Mouse (Mus musculus) midbrain, postnatal 0 days (tissue): ENCODE measurements around the gene Phc2. TPM values are rescaled to one million over a fixed set of nuclear protein-coding genes. Genes with fewer than 3 reads are reported as not detected.

Source experiments
- ATAC-seq: fragments of 200-750 bp; cut with Nextera tagmentation; 2 replicates; pipeline ENCODE4 v1.8.0; 2017; ENCODE audit warnings: moderate number of reproducible peaks, mild to moderate bottlenecking, moderate TSS enrichment, moderate library complexity; ENCODE audit not compliant: low FRiP score
- DNase-seq: peaks from one replicate; pipeline ENCODE4 v3.0.0-alpha.2; 2015; ENCODE audit warnings: low spot score
- H3K27ac ChIP-seq: fragments of 300-500 bp; sonication (generic); 2 replicates; pipeline ENCODE4 v1.5.1; 2014; ENCODE audit warnings: low read depth, mild to moderate bottlenecking, low read length, mixed read lengths
- H3K27me3 ChIP-seq: fragments of 300-500 bp; sonication (generic); 2 replicates; pipeline ENCODE4 v1.6.1; 2014; ENCODE audit warnings: low read length, control low read depth, mixed read lengths; ENCODE audit not compliant: insufficient read depth
- H3K36me3 ChIP-seq: fragments of 300-500 bp; sonication (generic); 2 replicates; pipeline ENCODE4 v1.6.1; 2014; ENCODE audit warnings: low read length, control low read depth, mixed read lengths; ENCODE audit not compliant: insufficient read depth
- H3K4me1 ChIP-seq: fragments of 300-500 bp; sonication (generic); 2 replicates; pipeline ENCODE4 v1.6.1; 2014; ENCODE audit warnings: mild to moderate bottlenecking, control low read depth, antibody characterized with exemption, low read length, mixed read lengths; ENCODE audit not compliant: insufficient read depth
- H3K4me2 ChIP-seq: fragments of 300-500 bp; sonication (generic); 2 replicates; pipeline ENCODE4 v1.6.1; 2014; ENCODE audit warnings: low read depth, mild to moderate bottlenecking, low read length, mixed read lengths; ENCODE audit not compliant: poor library complexity, severe bottlenecking
- H3K4me3 ChIP-seq: fragments of 300-500 bp; sonication (generic); 2 replicates; pipeline ENCODE4 v1.5.1; 2014; ENCODE audit warnings: low read depth, mild to moderate bottlenecking, low read length, moderate library complexity
- H3K9ac ChIP-seq: fragments of 300-500 bp; sonication (generic); replicated peaks from 2 replicates; pipeline ENCODE4 v1.6.1; 2014; ENCODE audit warnings: mild to moderate bottlenecking, low read length, moderate library complexity, mixed read lengths; ENCODE audit not compliant: poor library complexity, severe bottlenecking
- H3K9me3 ChIP-seq: fragments of 300-500 bp; sonication (generic); 2 replicates; pipeline ENCODE4 v1.6.1; 2016; ENCODE audit warnings: low read length, control low read depth
- CTCF ChIP-seq: IDR thresholded peaks from 2 replicates; pipeline ENCODE4 v1.5.1; 2016; ENCODE audit warnings: antibody characterized with exemption, mild to moderate bottlenecking
- WGBS: fragments of 180-500 bp; shearing (Covaris S2); extraction: QIAGEN DNeasy Blood & Tissue Kit; methylation state at CpG from one replicate; pipeline ENCODE4 v1.1.7; 2014; 5-methylcytosine and 5-hydroxymethylcytosine counted together
- polyA plus RNA-seq: library from polyadenylated mRNA; unstranded; fragments of >200 nt; fragmentation: Nextera tagmentation; extraction: Ambion mirVana; gene quantifications from 2 replicates; pipeline ENCODE4 v1.2.1, GENCODE M21; 2015
- total RNA-seq: library from RNA; depleted of rRNA; stranded (reverse); fragments of >200 nt; gene quantifications from 2 replicates; pipeline ENCODE4 v1.2.3, GENCODE M21; 2014

Phc2 gene
- total and polyA plus RNA-seq, 2 experiments from 2014 or later, result 34.8 to 64.3 TPM

GRCm38 (mm10) chr4:128683706-128684105 lies 29.2 kb downstream of the Phc2 start:
- Histone ChIP-seq H3K9ac (no peak overlapping the region), H3K4me3 (no peak overlapping the region), H3K4me1 (peaks cover 3% of the 10 kb centered on the region), H3K36me3 (no peaks in the 10 kb centered on the region), H3K9me3 (no peaks in the 10 kb centered on the region), H3K27ac (no peak overlapping the region), H3K27me3 (no peaks in the 10 kb centered on the region), H3K4me2 (no peak overlapping the region)
- ATAC-seq (no peak), DNase-seq (no peak)
- 40% methylated on average over 3 of the region's 3 CpGs for WGBS
- TF ChIP-seq CTCF, result no peak

- H3K36me3 ChIP-seq, result no peaks in the 10 kb centered on the region
- H3K4me3 ChIP-seq, result no peak overlapping the region
- no peak overlapping the region for H3K4me2 ChIP-seq
- peaks cover 3% of the 10 kb centered on the region for H3K4me1 ChIP-seq
- H3K27ac ChIP-seq, result no peak overlapping the region
- H3K9ac ChIP-seq, result no peak overlapping the region
- no peaks in the 10 kb centered on the region for H3K9me3 ChIP-seq
- no peak for ATAC-seq
- TF ChIP-seq CTCF, result no peak
- no peaks in the 10 kb centered on the region for H3K27me3 ChIP-seq
- WGBS, result 71% methylated on average over 11 of the region's 11 CpGs
- DNase-seq, result no peak
These were observed 29.6 kb downstream of the Phc2 start for GRCm38 (mm10) chr4:128684108-128684507.

- peak overlapping the region; percentile 40 for H3K4me2 ChIP-seq
- peak; percentile 84 for DNase-seq
- H3K4me3 ChIP-seq, result peak overlapping the region; percentile 19; the same call in 1 of the 2 replicates
- peaks cover 9% of the 10 kb centered on the region for H3K4me1 ChIP-seq
- TF ChIP-seq CTCF, result no peak
- WGBS, result 46% methylated on average over 6 of the region's 6 CpGs
- H3K36me3 ChIP-seq, result no peaks in the 10 kb centered on the region
- H3K27me3 ChIP-seq, result no peaks in the 10 kb centered on the region
- no peak overlapping the region; the same call in 1 of the 2 replicates for H3K9ac ChIP-seq
- H3K27ac ChIP-seq, result peak overlapping the region; percentile 70
- H3K9me3 ChIP-seq, result no peaks in the 10 kb centered on the region
- ATAC-seq, result peak; percentile 65
These were observed 34.0 kb downstream of the Phc2 start for GRCm38 (mm10) chr4:128688513-128688913.

GRCm38 (mm10) chr4:128688976-128689375 lies 34.5 kb downstream of the Phc2 start:
- Histone ChIP-seq H3K4me1 (peaks cover 10% of the 10 kb centered on the region; the same call in 1 of the 2 replicates), H3K4me2 (peak overlapping the region; percentile 40)
- TF ChIP-seq CTCF, result no peak

GRCm38 (mm10) chr4:128689739-128690304 lies 35.3 kb downstream of the Phc2 start:
- 70% methylated on average over 6 of the region's 6 CpGs for WGBS
- TF ChIP-seq CTCF, result no peak
- no peaks in the 10 kb centered on the region for H3K36me3 ChIP-seq
- H3K4me3 ChIP-seq, result no peak overlapping the region
- no peaks in the 10 kb centered on the region for H3K27me3 ChIP-seq
- H3K9me3 ChIP-seq, result no peaks in the 10 kb centered on the region
- H3K4me2 ChIP-seq, result peak overlapping the region; percentile 40
- peaks cover 10% of the 10 kb centered on the region; the same call in 1 of the 2 replicates for H3K4me1 ChIP-seq
- ATAC-seq (no peak), DNase-seq (no peak)
- H3K9ac ChIP-seq, result no peak overlapping the region
- 0 out of 2 replicates have a peak overlapping the region, but pooled peaks have one; percentile 70 for H3K27ac ChIP-seq

More at GRCm38 (mm10) chr4:128688976-128689375, 34.5 kb downstream of the Phc2 start:
- Histone ChIP-seq H3K4me3 (peak overlapping the region; percentile 19; the same call in 1 of the 2 replicates), H3K36me3 (no peaks in the 10 kb centered on the region), H3K9me3 (no peaks in the 10 kb centered on the region), H3K9ac (no peak overlapping the region; the same call in 1 of the 2 replicates), H3K27ac (peak overlapping the region; percentile 70), H3K27me3 (no peaks in the 10 kb centered on the region)
- DNase-seq, result peak; percentile 61
- 43% methylated on average over 9 of the region's 9 CpGs for WGBS
- ATAC-seq, result peak; percentile 61; the same call in 1 of the 2 replicates

- Histone ChIP-seq H3K27ac (no peak overlapping the region), H3K36me3 (no peaks in the 10 kb centered on the region), H3K27me3 (no peaks in the 10 kb centered on the region), H3K4me3 (no peak overlapping the region), H3K4me2 (no peak overlapping the region), H3K9ac (no peak overlapping the region), H3K4me1 (peaks cover 10% of the 10 kb centered on the region; the same call in 1 of the 2 replicates), H3K9me3 (no peaks in the 10 kb centered on the region)
- WGBS, result 85% methylated on average over 4 of the region's 4 CpGs
- no peak for TF ChIP-seq CTCF
- ATAC-seq (no peak), DNase-seq (no peak)
These were observed 36.7 kb downstream of the Phc2 start for GRCm38 (mm10) chr4:128691195-128691594.
